Mouse (Mus musculus): ENCODE measurements around the gene Kif13a. TPM values are rescaled to one million over a fixed set of nuclear protein-coding genes. Genes with fewer than 3 reads are reported as not detected.

The Kif13a gene
- total and polyA plus RNA-seq, 3 experiments: 1.2 to 1.7 TPM; not detected in 1

DNA sequence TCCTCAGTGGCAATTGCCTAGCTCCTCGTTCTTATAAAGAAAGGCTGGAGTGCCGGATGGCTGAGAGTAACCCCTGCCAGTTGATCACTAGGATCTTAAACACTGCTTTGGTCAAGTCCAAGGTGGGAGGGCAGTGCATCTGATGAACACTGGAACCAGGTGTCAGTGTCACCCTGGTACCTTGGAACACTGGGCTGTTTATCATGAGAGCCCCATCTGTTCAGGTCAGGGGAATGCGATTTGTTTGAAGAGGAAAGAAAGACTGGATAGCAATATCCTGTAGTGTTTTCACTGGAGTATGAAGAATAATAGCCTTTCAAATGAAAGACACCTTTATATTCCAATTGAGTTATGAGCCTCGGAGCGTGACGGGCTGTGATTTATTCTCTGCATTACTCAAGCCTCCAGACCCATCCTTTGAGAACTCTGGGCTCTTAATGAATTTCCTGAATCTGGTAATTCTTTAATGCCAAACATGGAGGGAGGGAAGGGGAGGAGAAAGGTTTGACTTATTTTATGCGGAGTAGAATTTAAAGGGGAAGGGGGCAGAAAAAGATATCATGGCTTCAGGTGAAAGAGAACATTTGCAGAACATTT is 31.3 kb upstream of the Kif13a start:
- Histone ChIP-seq H3K27me3 (ENCODE audit: control insufficient read depth in 1 of 2, insufficient read depth in 2 of 2, low read length in 2 of 2) (no peaks in the 10 kb centered on the region; a peak in 1 of 4 replicates), H3K9me3 (replicated peaks; ENCODE audit: insufficient read depth, low read length) (no peaks in the 10 kb centered on the region), H3K79me2 (ENCODE audit: control insufficient read depth, insufficient read depth, low read length, poor library complexity) (no peaks in the 10 kb centered on the region), H3K4me1 (ENCODE audit: control insufficient read depth in 1 of 2, insufficient read depth in 2 of 2, low read length in 2 of 2) (no peaks in the 10 kb centered on the region), H3K36me3 (ENCODE audit: control insufficient read depth in 1 of 2, insufficient read depth in 2 of 2, low read length in 2 of 2) (no peaks in the 10 kb centered on the region), H3K27ac (ENCODE audit: control insufficient read depth, low read depth, low read length) (no peak overlapping the region), H3K9ac (ENCODE audit: control insufficient read depth, low read depth, low read length, poor library complexity, severe bottlenecking) (no peak overlapping the region), H3K4me3 (ENCODE audit: control insufficient read depth in 1 of 2, insufficient read depth in 1 of 2, low read depth in 2 of 2, low read length in 2 of 2) (no peak overlapping the region)
- no peak for TF ChIP-seq TBP (IDR thresholded peaks at IDR 0.05; ENCODE audit: low read depth, low read length)
- no peak for TF ChIP-seq MXI1 (IDR thresholded peaks at IDR 0.05; ENCODE audit: low read depth, low read length)
- TF ChIP-seq RCOR1 (IDR thresholded peaks at IDR 0.05; ENCODE audit: low read depth, low read length): no peak
- TF ChIP-seq BHLHE40 (IDR thresholded peaks at IDR 0.05; ENCODE audit: borderline replicate concordance, low read depth, low read length): no peak
- TF ChIP-seq SMC3 (IDR thresholded peaks at IDR 0.05; ENCODE audit: low read depth, low read length): no peak
- TF ChIP-seq SIN3A (IDR thresholded peaks at IDR 0.05; ENCODE audit: low read length): no peak
- TF ChIP-seq POLR2AphosphoS5 (IDR thresholded peaks at IDR 0.05; ENCODE audit: borderline replicate concordance, low read depth, low read length): no peak
- TF ChIP-seq MYB (IDR thresholded peaks at IDR 0.05; ENCODE audit: low read depth, low read length): no peak
- TF ChIP-seq TCF12 (IDR thresholded peaks at IDR 0.05; ENCODE audit: low read depth, low read length): no peak
- no peak for TF ChIP-seq MAFK (IDR thresholded peaks at IDR 0.05; ENCODE audit: borderline replicate concordance, low read depth, low read length)
- TF ChIP-seq KAT2A (conservative IDR thresholded peaks at IDR 0.05; ENCODE audit: low read depth, low read length): no peak
- DNase-seq (ENCODE audit: low read depth, low spot score): no peak

DNA sequence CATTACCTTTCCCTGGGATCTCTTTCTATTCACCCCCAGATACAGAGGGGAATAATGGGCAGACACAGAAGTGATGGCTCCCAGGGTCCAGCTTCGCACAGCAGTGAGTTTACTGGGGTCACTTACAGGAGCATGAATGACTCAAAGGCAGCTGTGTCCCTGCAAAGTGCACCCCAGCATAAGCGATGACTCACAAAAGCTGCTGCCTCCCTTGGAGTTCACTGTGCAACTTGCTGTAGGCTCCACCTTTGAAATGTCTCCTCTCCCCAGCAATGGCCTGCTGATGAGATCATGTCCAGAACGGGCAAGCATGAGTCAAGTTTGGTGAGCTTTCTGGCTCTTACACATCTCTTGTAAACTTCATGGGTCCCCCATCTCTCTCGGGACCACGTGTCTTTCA is 29.5 kb upstream of the Kif13a start:
- Histone ChIP-seq H3K36me3 (ENCODE audit: control insufficient read depth in 1 of 2, insufficient read depth in 2 of 2, low read length in 2 of 2) (no peaks in the 10 kb centered on the region), H3K27ac (ENCODE audit: control insufficient read depth, low read depth, low read length) (no peak overlapping the region)

DNA sequence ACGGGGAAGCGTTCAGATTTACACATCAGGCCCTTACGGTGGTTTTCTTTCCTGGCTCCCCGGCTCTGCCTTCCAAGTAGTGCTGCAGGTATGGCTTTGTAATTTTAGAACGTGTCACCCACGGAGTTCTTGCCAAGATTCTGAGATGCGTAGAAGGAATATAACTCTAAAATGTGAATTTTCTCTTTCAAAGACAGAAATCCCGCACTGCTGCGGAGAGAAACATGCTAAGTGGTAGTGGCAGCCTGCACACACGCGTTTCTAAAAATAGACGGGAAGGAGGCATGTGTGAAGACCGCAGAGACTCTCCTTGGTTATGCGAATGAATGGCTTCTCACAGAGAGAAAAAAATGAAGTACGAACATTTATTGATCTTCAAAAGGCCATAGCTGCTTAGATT is 21.5 kb upstream of the Kif13a start:
- H3K9me3 ChIP-seq (replicated peaks; ENCODE audit: insufficient read depth, low read length): no peaks in the 10 kb centered on the region
- no peak overlapping the region for H3K4me3 ChIP-seq (ENCODE audit: control insufficient read depth in 1 of 2, insufficient read depth in 1 of 2, low read depth in 2 of 2, low read length in 2 of 2)
- peaks cover 0 to 2% of the 10 kb centered on the region in 2 experiments; a peak in 1 of 4 replicates for H3K27me3 ChIP-seq (ENCODE audit: control insufficient read depth in 1 of 2, insufficient read depth in 2 of 2, low read length in 2 of 2)
- no peak overlapping the region for H3K9ac ChIP-seq (ENCODE audit: control insufficient read depth, low read depth, low read length, poor library complexity, severe bottlenecking)
- no peaks in the 10 kb centered on the region for H3K79me2 ChIP-seq (ENCODE audit: control insufficient read depth, insufficient read depth, low read length, poor library complexity)
- no peaks in the 10 kb centered on the region for H3K36me3 ChIP-seq (ENCODE audit: control insufficient read depth in 1 of 2, insufficient read depth in 2 of 2, low read length in 2 of 2)
- TF ChIP-seq RCOR1 (IDR thresholded peaks at IDR 0.05; ENCODE audit: low read depth, low read length) (no peak), E2F4 (IDR thresholded peaks at IDR 0.05; ENCODE audit: borderline replicate concordance, low read depth, low read length) (no peak), ZKSCAN1 (IDR thresholded peaks at IDR 0.05; ENCODE audit: low read depth, low read length) (no peak), TCF12 (IDR thresholded peaks at IDR 0.05; ENCODE audit: low read depth, low read length) (no peak), ZC3H11A (IDR thresholded peaks at IDR 0.05; ENCODE audit: low read depth, low read length) (no peak), CHD2 (IDR thresholded peaks at IDR 0.05; ENCODE audit: low read length) (no peak), ETS1 (IDR thresholded peaks at IDR 0.05; ENCODE audit: low read depth, low read length) (no peak), ZNF384 (IDR thresholded peaks at IDR 0.05; ENCODE audit: low read depth, low read length) (no peak), BHLHE40 (IDR thresholded peaks at IDR 0.05; ENCODE audit: borderline replicate concordance, low read depth, low read length) (no peak), MAFK (IDR thresholded peaks at IDR 0.05; ENCODE audit: borderline replicate concordance, low read depth, low read length) (no peak), TBP (IDR thresholded peaks at IDR 0.05; ENCODE audit: low read depth, low read length) (no peak), POLR2AphosphoS2 (IDR thresholded peaks at IDR 0.05; ENCODE audit: low read length) (no peak), MXI1 (IDR thresholded peaks at IDR 0.05; ENCODE audit: low read depth, low read length) (no peak)
- DNase-seq (ENCODE audit: low read depth, low spot score): no peak
- no peaks in the 10 kb centered on the region for H3K4me1 ChIP-seq (ENCODE audit: control insufficient read depth in 1 of 2, insufficient read depth in 2 of 2, low read length in 2 of 2)
- no peak overlapping the region for H3K27ac ChIP-seq (ENCODE audit: control insufficient read depth, low read depth, low read length)

More for the DNA sequence above, 29.5 kb upstream of the Kif13a start:
- H3K27me3 ChIP-seq (ENCODE audit: control insufficient read depth in 1 of 2, insufficient read depth in 2 of 2, low read length in 2 of 2): no peaks in the 10 kb centered on the region; a peak in 1 of 4 replicates
- DNase-seq (ENCODE audit: low read depth, low spot score): no peak
- no peaks in the 10 kb centered on the region for H3K4me1 ChIP-seq (ENCODE audit: control insufficient read depth in 1 of 2, insufficient read depth in 2 of 2, low read length in 2 of 2)
- no peak overlapping the region for H3K4me3 ChIP-seq (ENCODE audit: control insufficient read depth in 1 of 2, insufficient read depth in 1 of 2, low read depth in 2 of 2, low read length in 2 of 2)
- H3K79me2 ChIP-seq (ENCODE audit: control insufficient read depth, insufficient read depth, low read length, poor library complexity): no peaks in the 10 kb centered on the region
- H3K9me3 ChIP-seq (replicated peaks; ENCODE audit: insufficient read depth, low read length): no peaks in the 10 kb centered on the region
- TF ChIP-seq SIN3A (IDR thresholded peaks at IDR 0.05; ENCODE audit: low read length): no peak
- TF ChIP-seq SMC3 (IDR thresholded peaks at IDR 0.05; ENCODE audit: low read depth, low read length): no peak
- TF ChIP-seq USF2 (IDR thresholded peaks at IDR 0.05; ENCODE audit: borderline replicate concordance in 1 of 2, insufficient read depth in 1 of 2, low read depth in 1 of 2, low read length in 2 of 2): no peak
- TF ChIP-seq POLR2AphosphoS5 (IDR thresholded peaks at IDR 0.05; ENCODE audit: borderline replicate concordance, low read depth, low read length): no peak
- TF ChIP-seq EP300 (IDR thresholded peaks at IDR 0.05; ENCODE audit: low read depth in 1 of 2, low read length in 2 of 2): no peak
- no peak for TF ChIP-seq MEF2A (IDR thresholded peaks at IDR 0.05; ENCODE audit: extremely low read depth, insufficient replicate concordance, low read depth, low read length, poor library complexity, severe bottlenecking)
- H3K9ac ChIP-seq (ENCODE audit: control insufficient read depth, low read depth, low read length, poor library complexity, severe bottlenecking): no peak overlapping the region

Data from MEL (cell line).